Mouse (Mus musculus) CH12.LX (cell line): ENCODE results near the gene Tgfa. TPM values are rescaled to one million over a fixed set of nuclear protein-coding genes. Genes with fewer than 3 reads are reported as not detected.

Experiments
- DNase-seq: peaks from one replicate; pipeline ENCODE4 v3.0.0-alpha.2; 2013; ENCODE audit errors: extremely low read depth
- H3K27ac ChIP-seq: 2 replicates; pipeline ENCODE4 v1.5.1; 2012; ENCODE audit warnings: low read depth, mild to moderate bottlenecking, control low read depth, moderate library complexity; ENCODE audit not compliant: insufficient read depth
- H3K27me3 ChIP-seq: replicated peaks from 2 replicates; pipeline ENCODE3; 2012; ENCODE audit warnings: inconsistent platforms
- H3K36me3 ChIP-seq, 2 experiments: replicated peaks in 1 of 2; 2 replicates each; pipeline versions ENCODE3 to v1.6.1; 2012; ENCODE audit warnings: inconsistent platforms in 1 of 2, low read length in 1 of 2, mild to moderate bottlenecking in 1 of 2, mixed read lengths in 1 of 2, moderate library complexity in 1 of 2; ENCODE audit not compliant: control insufficient read depth in 1 of 2, insufficient read depth in 1 of 2
- H3K4me1 ChIP-seq, 2 experiments: 2 replicates each; pipeline ENCODE4 v1.6.1; 2012; ENCODE audit warnings: inconsistent platforms in 1 of 2, moderate library complexity in 1 of 2; ENCODE audit not compliant: insufficient read depth in 2 of 2, control insufficient read depth in 1 of 2
- H3K4me2 ChIP-seq: 2 replicates; pipeline ENCODE4 v1.6.1; 2012; ENCODE audit warnings: low read depth, mild to moderate bottlenecking, control low read depth; ENCODE audit not compliant: poor library complexity, insufficient read depth, severe bottlenecking
- H3K4me3 ChIP-seq, 3 experiments: fragments of 150-350 bp in 1 of 3; sonication (generic) in 1 of 3; replicated peaks in 1 of 3; 2 replicates each; pipeline versions ENCODE3 to v1.5.1; 2011 to 2012; ENCODE audit warnings: low read depth in 2 of 3, low read length in 2 of 3, mild to moderate bottlenecking in 2 of 3, moderate library complexity in 2 of 3, control low read depth in 1 of 3, improper control_type of control experiment in 1 of 3, inconsistent platforms in 1 of 3, mixed read lengths in 1 of 3; ENCODE audit not compliant: poor library complexity in 1 of 3
- H3K79me2 ChIP-seq: replicated peaks from 2 replicates; pipeline ENCODE4 v1.6.1; 2012; ENCODE audit warnings: mild to moderate bottlenecking, moderate library complexity; ENCODE audit not compliant: control insufficient read depth, poor library complexity, insufficient read depth, severe bottlenecking; ENCODE audit errors: extremely low read depth
- H3K9ac ChIP-seq: 2 replicates; pipeline ENCODE4 v1.6.1; 2012; ENCODE audit warnings: low read depth, mild to moderate bottlenecking, control low read depth, moderate library complexity; ENCODE audit not compliant: insufficient read depth
- H3K9me3 ChIP-seq: replicated peaks from 2 replicates; pipeline ENCODE3; 2012; ENCODE audit warnings: low read length, inconsistent platforms, mixed read lengths
- BHLHE40 ChIP-seq: IDR thresholded peaks from 2 replicates; pipeline ENCODE4 v1.6.1; 2011; ENCODE audit warnings: mild to moderate bottlenecking, low read depth, low read length, improper control_type of control experiment
- CHD1 ChIP-seq: IDR thresholded peaks from 2 replicates; pipeline ENCODE4 v1.6.1; 2012; ENCODE audit warnings: low read depth, low read length, improper control_type of control experiment, inconsistent platforms
- CHD2 ChIP-seq: IDR thresholded peaks from 2 replicates; pipeline ENCODE4 v1.6.1; 2011; ENCODE audit warnings: low read length, improper control_type of control experiment
- EP300 ChIP-seq: IDR thresholded peaks from 2 replicates; pipeline ENCODE4 v1.6.1; 2011; ENCODE audit warnings: low read length, improper control_type of control experiment
- ETS1 ChIP-seq: conservative IDR thresholded peaks from 2 replicates; pipeline ENCODE4 v1.6.1; 2012; ENCODE audit warnings: low read depth, mild to moderate bottlenecking, inconsistent platforms, low read length, improper control_type of control experiment, moderate library complexity
- HCFC1 ChIP-seq: IDR thresholded peaks from 2 replicates; pipeline ENCODE4 v1.6.1; 2012; ENCODE audit warnings: low read depth, mild to moderate bottlenecking, inconsistent platforms, low read length, improper control_type of control experiment
- JUND ChIP-seq: conservative IDR thresholded peaks from 2 replicates; pipeline ENCODE4 v1.6.1; 2011; ENCODE audit warnings: low read depth, low read length, improper control_type of control experiment
- MAFK ChIP-seq: IDR thresholded peaks from 2 replicates; pipeline ENCODE4 v1.6.1; 2011; ENCODE audit warnings: low read length, improper control_type of control experiment; ENCODE audit not compliant: insufficient replicate concordance
- MEF2A ChIP-seq: IDR thresholded peaks from 2 replicates; pipeline ENCODE4 v1.6.1; 2014; ENCODE audit warnings: low read depth, mild to moderate bottlenecking, inconsistent platforms, low read length, improper control_type of control experiment, borderline replicate concordance
- SMC3 ChIP-seq: IDR thresholded peaks from 2 replicates; pipeline ENCODE4 v1.6.1; 2011; ENCODE audit warnings: low read depth, low read length, improper control_type of control experiment
- TBP ChIP-seq: conservative IDR thresholded peaks from 2 replicates; pipeline ENCODE4 v1.6.1; 2011; ENCODE audit warnings: low read depth, low read length, improper control_type of control experiment
- TCF12 ChIP-seq: IDR thresholded peaks from 2 replicates; pipeline ENCODE4 v1.6.1; 2014; ENCODE audit warnings: low read depth, mild to moderate bottlenecking, inconsistent platforms, low read length, improper control_type of control experiment
- USF1 ChIP-seq: IDR thresholded peaks from 2 replicates; pipeline ENCODE4 v1.6.1; 2014; ENCODE audit warnings: low read depth, mild to moderate bottlenecking, inconsistent platforms, low read length, improper control_type of control experiment
- ZC3H11A ChIP-seq: IDR thresholded peaks from 2 replicates; pipeline ENCODE4 v1.6.1; 2012; ENCODE audit warnings: low read depth, mild to moderate bottlenecking, inconsistent platforms, low read length, improper control_type of control experiment
- ZKSCAN1 ChIP-seq: IDR thresholded peaks from 2 replicates; pipeline ENCODE4 v1.6.1; 2012; ENCODE audit warnings: low read depth, inconsistent platforms, low read length, improper control_type of control experiment, borderline replicate concordance
- dilution Hi-C: fragments of 300-500 bp; cut with MboI; formaldehyde crosslinking; loops from 2 replicates; pipeline ENCODE4 v1.14.3; 2020; ENCODE audit warnings: low sequenced_read_pairs; ENCODE audit not compliant: extremely low pct_unique_long_range_greater_than_20kb, extremely low pct_ligation_motif_present
- in situ Hi-C: fragments of 300-500 bp; cut with MboI; formaldehyde crosslinking; loops from 3 replicates; pipeline ENCODE4 v1.14.3; 2019; ENCODE audit warnings: low sequenced_read_pairs, low pct_ligation_motif_present, low pct_unique_long_range_greater_than_20kb, mixed read lengths
- polyA plus RNA-seq: library from polyadenylated mRNA; unstranded; fragments of >175 nt; gene quantifications from 2 replicates; pipeline ENCODE4 v1.2.1, GENCODE M21; 2012; ENCODE audit warnings: low read depth; ENCODE audit not compliant: insufficient read length
- total RNA-seq, 2 experiments: library from RNA; depleted of rRNA; stranded (reverse); fragments of 300-350 nt in 1 of 2; fragments of >200 nt in 1 of 2; gene quantifications; 2 replicates each; pipeline ENCODE4 v1.2.3; 2012 to 2014

Gene Tgfa
- total and polyA plus RNA-seq, 3 experiments = not detected

- Histone ChIP-seq H3K4me2 (no peak overlapping the region), H3K27me3 (peaks cover 86% of the 10 kb centered on the region), H3K36me3 (no peaks in the 10 kb centered on the region), H3K4me3 (no peak overlapping the region), H3K4me1 (no peaks in the 10 kb centered on the region), H3K27ac (no peak overlapping the region), H3K79me2 (no peaks in the 10 kb centered on the region), H3K9ac (no peak overlapping the region), H3K9me3 (no peaks in the 10 kb centered on the region)
- no peak for DNase-seq
- TF ChIP-seq USF1 (no peak), CHD1 (no peak), CHD2 (no peak), BHLHE40 (no peak), TBP (no peak), SMC3 (no peak), MEF2A (no peak), HCFC1 (no peak)
- in situ Hi-C loops = no loop called here
- dilution Hi-C loops = no loop called here
Observed at GRCm38 (mm10) chr6:86212871-86213640, 18.0 kb downstream of the Tgfa start.

- no peaks in the 10 kb centered on the region for H3K36me3 ChIP-seq
- no peak overlapping the region for H3K27ac ChIP-seq
- DNase-seq = no peak
- H3K4me3 ChIP-seq = no peak overlapping the region
- TF ChIP-seq TCF12 = no peak
- TF ChIP-seq JUND = no peak
- no peak for TF ChIP-seq BHLHE40
- TF ChIP-seq ETS1 = no peak
- TF ChIP-seq ZKSCAN1 = no peak
- no peak for TF ChIP-seq MAFK
- TF ChIP-seq ZC3H11A = no peak
- TF ChIP-seq EP300 = no peak
- dilution Hi-C loops = no loop called here
- H3K27me3 ChIP-seq = peaks cover 88% of the 10 kb centered on the region
- H3K4me2 ChIP-seq = no peak overlapping the region
- in situ Hi-C loops = no loop called here
- H3K79me2 ChIP-seq = no peaks in the 10 kb centered on the region
- no peaks in the 10 kb centered on the region for H3K9me3 ChIP-seq
- no peaks in the 10 kb centered on the region for H3K4me1 ChIP-seq
- H3K9ac ChIP-seq = no peak overlapping the region
Observed at GRCm38 (mm10) chr6:86218066-86218465, 23.0 kb downstream of the Tgfa start.
